Mouse (Mus musculus): ENCODE measurements around the gene Cela3b.
A peak's percentile ranks its signal among the peaks of the same experiment; 100 is the strongest.

- peak; percentile 21; the same call in 1 of the 2 replicates for TF ChIP-seq CTCF (IDR thresholded peaks at IDR 0.05)
- TF ChIP-seq EP300 (IDR thresholded peaks at IDR 0.05; ENCODE audit: insufficient read depth, low read depth, low read length) = no peak
- TF ChIP-seq POLR2A (IDR thresholded peaks at IDR 0.05; ENCODE audit: insufficient read depth, low read depth, low read length) = no peak
These were observed 11.0 kb upstream of the Cela3b start for GRCm38 (mm10) chr4:137441332-137441731.

Measured in heart, adult 2 months (tissue).